Mouse (Mus musculus) activated CD4-positive, CD25-positive, alpha-beta regulatory T cell, adult 9 weeks (primary cell): ENCODE measurements around the gene Med4. TPM values are rescaled to one million over a fixed set of nuclear protein-coding genes. Genes with fewer than 3 reads are reported as not detected.

Experiments used
- polyA plus RNA-seq: library from polyadenylated mRNA; unstranded; fragments of 100-300 nt; shearing (Covaris generic); gene quantifications from one replicate; pipeline ENCODE4 v1.2.1, GENCODE M21; 2017

Gene Med4
- 64.7 TPM for polyA plus RNA-seq

DNA sequence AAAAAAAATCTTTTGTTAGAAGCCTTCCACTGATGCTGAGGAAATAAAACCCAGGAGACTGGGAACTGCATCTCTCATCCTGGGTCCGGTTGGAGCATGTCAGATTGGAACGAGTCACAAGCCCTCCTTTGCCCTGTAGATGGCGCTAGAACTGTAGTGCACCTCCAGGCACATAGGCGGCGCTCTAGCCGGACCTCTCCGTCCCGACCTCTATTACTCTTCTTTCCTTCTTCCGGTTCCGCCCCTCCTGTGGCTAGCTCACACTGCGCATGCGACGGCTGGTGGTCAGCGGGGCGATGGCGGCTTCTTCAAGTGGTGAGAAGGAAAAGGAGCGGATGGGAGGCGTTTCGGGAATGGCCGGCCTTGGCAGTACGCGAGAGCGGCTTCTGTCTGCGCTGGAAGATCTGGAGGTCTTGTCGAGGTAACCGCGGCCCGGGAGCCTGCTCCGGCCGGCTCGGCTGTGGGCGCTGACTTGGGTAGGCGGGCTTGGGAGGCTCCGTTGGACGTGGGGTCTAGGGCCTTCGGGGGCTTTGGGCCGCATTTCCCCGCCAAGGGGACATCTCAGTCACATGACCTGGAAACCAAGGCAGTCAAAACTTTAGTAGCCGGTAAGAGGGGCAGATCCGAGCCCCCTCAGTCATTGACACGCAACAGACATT, at the start of gene Med4:
Gene Med4, plus strand, starts transcription at position 261 of the 659 bp plus-strand sequence.

DNA sequence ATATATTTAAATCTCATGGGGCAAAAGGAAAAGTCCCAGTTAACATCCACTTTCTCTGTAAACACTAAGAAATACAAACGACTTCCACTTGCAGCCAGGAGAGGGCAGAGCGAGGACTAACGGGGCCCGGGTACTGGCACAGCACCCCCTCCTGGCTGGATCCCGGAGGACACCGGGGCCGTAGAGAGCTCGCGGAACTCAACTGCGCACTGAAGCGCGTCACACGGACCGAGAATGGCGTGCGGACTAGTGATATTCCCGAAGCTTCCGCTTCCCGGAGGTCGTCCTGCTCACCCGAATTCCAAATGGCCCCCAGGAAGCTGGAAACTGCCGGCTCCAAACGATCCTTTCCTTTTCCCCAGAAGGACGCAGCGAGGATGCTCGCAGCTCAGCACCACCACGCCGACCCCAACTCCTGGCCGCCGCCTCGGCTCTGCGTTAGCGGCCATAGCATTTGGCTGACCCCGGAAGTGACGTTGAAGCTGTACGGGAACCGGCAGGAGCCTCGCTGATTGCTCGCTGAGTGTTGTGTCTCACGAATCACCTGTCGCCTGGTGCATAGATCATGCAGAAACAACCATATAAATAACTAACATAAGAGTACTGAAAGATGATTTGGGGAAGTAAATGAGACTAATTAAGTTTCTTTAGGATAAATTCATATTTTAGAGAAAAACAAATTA, 15.1 kb downstream of the Med4 start, which contains the start of gene Sucla2:
Gene Sucla2, plus strand, starts transcription at position 554 of the 683 bp plus-strand sequence.

DNA sequence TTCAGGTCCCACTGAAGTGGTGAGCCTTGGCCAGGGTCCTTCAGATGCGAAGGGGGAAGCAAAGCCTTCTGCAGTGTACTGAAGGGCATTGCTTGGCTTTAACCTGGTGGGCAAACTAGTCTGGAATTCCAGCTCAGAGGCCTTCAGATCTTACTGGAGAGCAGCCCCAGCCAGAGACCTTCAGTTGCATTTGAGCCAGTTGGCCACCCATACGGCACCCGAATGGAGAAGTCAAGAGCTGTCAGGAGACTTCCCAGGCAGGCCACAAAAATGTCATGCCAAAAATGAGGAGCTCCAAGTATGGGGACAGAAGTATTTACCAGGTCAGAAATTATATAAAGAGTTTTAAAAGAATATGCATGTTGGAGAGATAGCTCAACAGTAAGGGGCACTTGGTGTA, 38.2 kb downstream of the Med4 start, which contains the start of gene Nudt15:
Gene Nudt15, minus strand, starts transcription at position 192 of the 400 bp plus-strand sequence.

Other genes starting within 250 kb of the Med4 start
- gene Rb1, start 184.2 kb upstream of the Med4 start, polyA plus RNA-seq, result 48.6 TPM
- 1,592 TPM for gene Itm2b, start 124.7 kb upstream of the Med4 start, polyA plus RNA-seq
- gene Sucla2, start 15.3 kb downstream of the Med4 start, polyA plus RNA-seq, result 79.5 TPM
- 4.5 TPM for gene Nudt15, start 38.2 kb downstream of the Med4 start, polyA plus RNA-seq
- not detected for gene Gm21750, start 151.2 kb downstream of the Med4 start, polyA plus RNA-seq